28 mouse cellular contexts compared by ENCODE assay signal in the genomic region with DNA sequence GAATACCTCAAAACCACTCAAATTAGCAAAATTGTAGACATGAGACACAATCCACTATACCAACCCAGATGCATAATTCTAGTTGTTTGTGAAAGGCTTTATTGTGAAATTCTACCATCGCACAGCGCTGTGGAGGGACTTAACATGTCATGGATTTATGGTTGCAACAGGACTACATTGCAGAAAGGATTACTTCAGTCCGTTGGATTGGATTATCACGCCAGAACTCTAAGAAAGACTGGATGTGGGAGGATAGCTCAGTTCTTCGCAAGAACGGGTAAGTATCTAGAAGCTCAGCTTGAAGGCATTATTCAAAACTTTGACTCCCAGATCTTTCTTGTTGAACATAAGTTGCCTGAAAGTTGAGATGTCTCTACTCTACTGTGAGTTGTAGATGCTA. TPM values are rescaled to one million over a fixed set of nuclear protein-coding genes. Genes with fewer than 3 reads are reported as not detected.
DNase-seq lines count a peak whose midpoint lies in the region; ATAC-seq lines count a peak whose summit lies in the region.
"Had no signal": no experiment of that assay in that cellular context is flagged by ENCODE, and none has a peak within 500 bp of the region (broad histone marks: within the 10 kb centered on the region; RNA-seq: fewer than 3 reads in every experiment).

No protein-coding gene starts in this region.

- no peak overlapping the region for H3K4me2 ChIP-seq in embryonic facial prominence, embryonic 14.5 days (ENCODE audit: low read depth, low read length)
- H3K4me2 ChIP-seq: embryonic facial prominence, embryonic 15.5 days; forebrain, embryonic 13.5 days; heart, embryonic 11.5 days; hindbrain, embryonic 12.5 days; hindbrain, embryonic 15.5 days had no signal

- no peak for ATAC-seq in embryonic facial prominence, embryonic 14.5 days (ENCODE audit: low read depth)
- peak; percentile 15 for ATAC-seq in megakaryocyte progenitor cell, adult 5-6 weeks (replicated peaks; ENCODE audit: poor library complexity)
- ATAC-seq: activated CD4-positive, CD25-positive, alpha-beta regulatory T cell, adult 4 months; forebrain, embryonic 13.5 days; forebrain, postnatal 0 days had no signal

- H3K9me3 ChIP-seq in embryonic facial prominence, embryonic 14.5 days (ENCODE audit: control insufficient read depth, low read length), result no peaks in the 10 kb centered on the region
- H3K9me3 ChIP-seq in embryonic facial prominence, embryonic 10.5 days, result no peaks in the 10 kb centered on the region
- H3K9me3 ChIP-seq: embryonic facial prominence, embryonic 15.5 days; forebrain, embryonic 13.5 days; hindbrain, embryonic 12.5 days; hindbrain, embryonic 15.5 days had no signal

- no peak overlapping the region for H3K9ac ChIP-seq in embryonic facial prominence, embryonic 14.5 days (ENCODE audit: low read depth, low read length)
- H3K9ac ChIP-seq: embryonic facial prominence, embryonic 15.5 days; forebrain, embryonic 13.5 days; forebrain, postnatal 0 days; hindbrain, embryonic 12.5 days; hindbrain, embryonic 15.5 days had no signal

- H3K36me3 ChIP-seq in embryonic facial prominence, embryonic 14.5 days (ENCODE audit: control insufficient read depth, insufficient read depth, low read length), result no peaks in the 10 kb centered on the region
- no peaks in the 10 kb centered on the region for H3K36me3 ChIP-seq in embryonic facial prominence, embryonic 10.5 days (replicated peaks)
- H3K36me3 ChIP-seq: embryonic facial prominence, embryonic 15.5 days; hindbrain, embryonic 12.5 days; hindbrain, embryonic 15.5 days had no signal

- intact Hi-C loops in gastrocnemius, postnatal 14 days (cut with DNase I; ENCODE audit: low total_unique reads), result no loop called here

- H3K4me3 ChIP-seq in embryonic facial prominence, embryonic 14.5 days (ENCODE audit: low read depth, low read length), result no peak overlapping the region
- no peak overlapping the region for H3K4me3 ChIP-seq in embryonic facial prominence, embryonic 10.5 days
- H3K4me3 ChIP-seq: embryonic facial prominence, embryonic 15.5 days; forebrain, embryonic 13.5 days; hindbrain, embryonic 12.5 days; hindbrain, embryonic 15.5 days had no signal

- H3K27ac ChIP-seq in embryonic facial prominence, embryonic 14.5 days (replicated peaks; ENCODE audit: low read depth, low read length), result no peak overlapping the region
- no peak overlapping the region for H3K27ac ChIP-seq in embryonic facial prominence, embryonic 10.5 days (replicated peaks)
- H3K27ac ChIP-seq: embryonic facial prominence, embryonic 15.5 days; forebrain, embryonic 13.5 days; hindbrain, embryonic 12.5 days; hindbrain, embryonic 15.5 days had no signal

- WGBS in embryonic facial prominence, embryonic 14.5 days, result 86% methylated on average over 6 of the region's 6 CpGs
- WGBS in embryonic facial prominence, embryonic 10.5 days, result 87% methylated on average over 6 of the region's 6 CpGs

- no peaks in the 10 kb centered on the region for H3K27me3 ChIP-seq in embryonic facial prominence, embryonic 14.5 days (replicated peaks; ENCODE audit: control insufficient read depth, insufficient read depth, low read length)
- H3K27me3 ChIP-seq in embryonic facial prominence, embryonic 10.5 days (replicated peaks; ENCODE audit: low read depth, poor library complexity, severe bottlenecking), result no peaks in the 10 kb centered on the region
- H3K27me3 ChIP-seq: embryonic facial prominence, embryonic 15.5 days; forebrain, embryonic 13.5 days; hindbrain, embryonic 12.5 days; hindbrain, embryonic 15.5 days had no signal

- DNase-seq in embryonic facial prominence, embryonic 14.5 days (ENCODE audit: low spot score), result peak; percentile 12
- DNase-seq in embryonic facial prominence, embryonic 10.5 days (ENCODE audit: low spot score), result no peak
- DNase-seq in lung, postnatal 36 days, result peak; percentile 14
- DNase-seq in lung, postnatal 14 days, result no peak
- DNase-seq in gastrocnemius, postnatal 14 days, result no peak
- DNase-seq: adrenal gland, adult 8-10 months; adrenal gland, postnatal 25 days; cerebellum, adult 11-12 months; cerebellum, adult 8-10 months; cerebellum, postnatal 10 days; cerebellum, postnatal 36 days; embryo, embryonic 11 days; forebrain, postnatal 0 days; gastrocnemius, postnatal 36 days; kidney, adult 11 months had no signal

- H3K4me1 ChIP-seq in embryonic facial prominence, embryonic 14.5 days (ENCODE audit: control insufficient read depth, insufficient read depth, low read length), result no peaks in the 10 kb centered on the region
- no peaks in the 10 kb centered on the region for H3K4me1 ChIP-seq in embryonic facial prominence, embryonic 10.5 days
- H3K4me1 ChIP-seq: embryonic facial prominence, embryonic 15.5 days; forebrain, embryonic 13.5 days; hindbrain, embryonic 12.5 days; hindbrain, embryonic 15.5 days had no signal

RNA-seq across cellular contexts. Expression of gene Clec9a, which starts 5.3 kb away (rescaled TPM):
- polyA plus RNA-seq in embryonic facial prominence, embryonic 14.5 days (2014; fragmentation: Nextera tagmentation; extraction: Ambion mirVana), result 0.17 and 0.24 TPM in 2 replicates
- 0.19 and 0.50 TPM in 2 replicates for polyA plus RNA-seq in embryonic facial prominence, embryonic 10.5 days (2016; fragmentation: Nextera tagmentation; extraction: Ambion mirVana)
- 5.2 and 6.3 TPM in 2 replicates for total RNA-seq in megakaryocyte progenitor cell, adult 5-6 weeks (2015)
- total RNA-seq in megakaryocyte progenitor cell, adult 5-6 weeks (2017), result 2.0 and 3.4 TPM in 2 replicates
- not detected for total RNA-seq in gastrocnemius, postnatal 14 days (2021)
- total RNA-seq: ES-E14; gastrocnemius, adult 8-10 months; gastrocnemius, postnatal 36 days had no signal
- polyA plus RNA-seq: activated CD4-positive, CD25-positive, alpha-beta regulatory T cell, adult 4 months; cortical plate, adult 2 months; embryonic facial prominence, embryonic 15.5 days; forebrain, postnatal 0 days had no signal

RNA-seq across cellular contexts. Expression of gene Clec1b, which starts 6.3 kb away (rescaled TPM):
- 1.6 and 2.2 TPM in 2 replicates for polyA plus RNA-seq in embryonic facial prominence, embryonic 14.5 days (2014; fragmentation: Nextera tagmentation; extraction: Ambion mirVana)
- 12.7 and 13.3 TPM in 2 replicates for polyA plus RNA-seq in embryonic facial prominence, embryonic 10.5 days (2016; fragmentation: Nextera tagmentation; extraction: Ambion mirVana)
- 0.17 and 0.22 TPM in 2 replicates for total RNA-seq in megakaryocyte progenitor cell, adult 5-6 weeks (2015)
- 0.17 and 0.42 TPM in 2 replicates for total RNA-seq in megakaryocyte progenitor cell, adult 5-6 weeks (2017)
- under 1 TPM in 1 of 2 experiments, not detected in 1; 0.35 TPM for total RNA-seq in gastrocnemius, postnatal 14 days (2021)
- total RNA-seq: ES-E14; gastrocnemius, adult 8-10 months; gastrocnemius, postnatal 36 days had no signal

RNA-seq across cellular contexts. Expression of gene Clec12b, which starts 17.7 kb away (rescaled TPM):
- polyA plus RNA-seq in embryonic facial prominence, embryonic 14.5 days (2014; fragmentation: Nextera tagmentation; extraction: Ambion mirVana), result 0.21 TPM in 1 of 2 replicates, not detected in the other
- polyA plus RNA-seq in embryonic facial prominence, embryonic 10.5 days (2016; fragmentation: Nextera tagmentation; extraction: Ambion mirVana), result not detected in 2 replicates
- total RNA-seq in megakaryocyte progenitor cell, adult 5-6 weeks (2015), result not detected in 2 replicates
- total RNA-seq in megakaryocyte progenitor cell, adult 5-6 weeks (2017), result not detected in 2 replicates
- total RNA-seq in gastrocnemius, postnatal 14 days (2021), result not detected
- total RNA-seq: adrenal gland, postnatal 25 days; ES-E14; forebrain, postnatal 0 days; gastrocnemius, adult 8-10 months; gastrocnemius, postnatal 36 days; hematopoietic stem cell, adult 5-6 weeks had no signal
- polyA plus RNA-seq: activated CD4-positive, CD25-positive, alpha-beta regulatory T cell, adult 4 months; embryonic facial prominence, embryonic 11.5 days; embryonic facial prominence, embryonic 15.5 days; hindbrain, embryonic 12.5 days; intestine, embryonic 14.5 days had no signal

RNA-seq across cellular contexts. Expression of gene Clec1a, which starts 48.4 kb away (rescaled TPM):
- 2.7 and 4.3 TPM in 2 replicates for polyA plus RNA-seq in embryonic facial prominence, embryonic 14.5 days (2014; fragmentation: Nextera tagmentation; extraction: Ambion mirVana)
- polyA plus RNA-seq in embryonic facial prominence, embryonic 10.5 days (2016; fragmentation: Nextera tagmentation; extraction: Ambion mirVana), result 0.82 and 0.89 TPM in 2 replicates
- total RNA-seq in megakaryocyte progenitor cell, adult 5-6 weeks (2015), result 0.12 TPM in 1 of 2 replicates, not detected in the other
- 0.12 and 0.78 TPM in 2 replicates for total RNA-seq in megakaryocyte progenitor cell, adult 5-6 weeks (2017)
- total RNA-seq in gastrocnemius, postnatal 14 days (2021), result 1 to 10 TPM; 3.5 to 4.5 TPM
- total RNA-seq: ES-E14 had no signal
- polyA plus RNA-seq: activated CD4-positive, CD25-positive, alpha-beta regulatory T cell, adult 4 months had no signal

Comparison
In these comparisons a context has a peak if more than half of its experiments do, and no peak if none do; other contexts are left out.
1. DNase-seq: peak in embryonic facial prominence, embryonic 14.5 days (single experiment) and lung, postnatal 36 days (single experiment); none in embryonic facial prominence, embryonic 10.5 days (single experiment), lung, postnatal 14 days (single experiment) and gastrocnemius, postnatal 14 days (single experiment).